ENCODE assay signal across 26 mouse cellular contexts in genomic region chr6:43167246-43167645, GRCm38 (mm10). TPM values are rescaled to one million over a fixed set of nuclear protein-coding genes. Genes with fewer than 3 reads are reported as not detected.
DNase-seq lines count a peak whose midpoint lies in the region; ATAC-seq and TF ChIP-seq lines count a peak whose summit lies in the region.
"Had no signal": no experiment of that assay in that cellular context is flagged by ENCODE, and none has a peak within 500 bp of the region (broad histone marks: within the 10 kb centered on the region; RNA-seq: fewer than 3 reads in every experiment).

No protein-coding gene starts in this region.

- no peak for DNase-seq in hindbrain, postnatal 0 days (ENCODE audit: low spot score)
- DNase-seq in hindbrain, embryonic 11.5 days (ENCODE audit: low spot score) = no peak
- DNase-seq in cerebellum, adult 11-12 months = peak; percentile 22
- peak; percentile 13 for DNase-seq in cerebellum, adult 9-10 months
- DNase-seq in cerebellum, postnatal 25 days = peak; percentile 60
- DNase-seq in forebrain, embryonic 14.5 days (ENCODE audit: low spot score) = no peak
- no peak for DNase-seq in layer of hippocampus, postnatal 36 days
- DNase-seq: adrenal gland, adult 2 months; adrenal gland, postnatal 36 days; gastrocnemius, adult 2 months; gastrocnemius, postnatal 25 days; heart, postnatal 10 days; heart, postnatal 4 days; kidney, adult 18-20 months had no signal

- no peak overlapping the region for H3K4me2 ChIP-seq in hindbrain, postnatal 0 days (ENCODE audit: low read depth, low read length)
- no peak overlapping the region for H3K4me2 ChIP-seq in hindbrain, embryonic 11.5 days (replicated peaks; ENCODE audit: low read depth, low read length)
- H3K4me2 ChIP-seq in forebrain, embryonic 14.5 days (ENCODE audit: low read length) = no peak overlapping the region
- no peak overlapping the region for H3K4me2 ChIP-seq in neural tube, embryonic 15.5 days
- H3K4me2 ChIP-seq: forebrain, embryonic 13.5 days; hindbrain, embryonic 13.5 days; intestine, embryonic 15.5 days; kidney, embryonic 15.5 days had no signal

- 90% methylated on average over 4 of the region's 4 CpGs for WGBS in hindbrain, postnatal 0 days
- 94% methylated on average over 4 of the region's 4 CpGs for WGBS in hindbrain, embryonic 11.5 days
- WGBS in forebrain, embryonic 14.5 days = 91% methylated on average over 4 of the region's 4 CpGs
- WGBS in neural tube, embryonic 15.5 days = 98% methylated on average over 4 of the region's 4 CpGs

- ATAC-seq in hindbrain, postnatal 0 days = 0 out of 2 replicates have a peak, but pooled peaks have one; percentile 29
- no peak for ATAC-seq in hindbrain, embryonic 11.5 days (ENCODE audit: low FRiP score)
- no peak for ATAC-seq in forebrain, embryonic 14.5 days
- no peak for ATAC-seq in neural tube, embryonic 15.5 days (ENCODE audit: low FRiP score)
- ATAC-seq: forebrain, embryonic 13.5 days; intestine, embryonic 15.5 days had no signal

- no peak overlapping the region for H3K27ac ChIP-seq in hindbrain, postnatal 0 days
- H3K27ac ChIP-seq in hindbrain, embryonic 11.5 days (ENCODE audit: low read depth, low read length) = no peak overlapping the region
- H3K27ac ChIP-seq in forebrain, embryonic 14.5 days (ENCODE audit: low read depth, low read length) = no peak overlapping the region
- no peak overlapping the region for H3K27ac ChIP-seq in neural tube, embryonic 15.5 days (replicated peaks)
- H3K27ac ChIP-seq: embryonic facial prominence, embryonic 10.5 days; forebrain, embryonic 13.5 days; gastrocnemius, adult 2 months; hindbrain, embryonic 13.5 days; intestine, embryonic 15.5 days; kidney, embryonic 15.5 days had no signal

- H3K9ac ChIP-seq in hindbrain, postnatal 0 days (replicated peaks; ENCODE audit: low read length) = no peak overlapping the region
- no peak overlapping the region for H3K9ac ChIP-seq in hindbrain, embryonic 11.5 days (ENCODE audit: low read depth, low read length)
- no peak overlapping the region for H3K9ac ChIP-seq in forebrain, embryonic 14.5 days (ENCODE audit: low read length)
- no peak overlapping the region for H3K9ac ChIP-seq in neural tube, embryonic 15.5 days (replicated peaks)
- H3K9ac ChIP-seq: forebrain, embryonic 13.5 days; hindbrain, embryonic 13.5 days; intestine, embryonic 15.5 days; kidney, embryonic 15.5 days had no signal

- H3K4me1 ChIP-seq in hindbrain, postnatal 0 days (ENCODE audit: insufficient read depth, low read length) = no peaks in the 10 kb centered on the region
- H3K4me1 ChIP-seq in hindbrain, embryonic 11.5 days (replicated peaks; ENCODE audit: control insufficient read depth, insufficient read depth, low read length) = no peaks in the 10 kb centered on the region
- no peaks in the 10 kb centered on the region for H3K4me1 ChIP-seq in forebrain, embryonic 14.5 days (ENCODE audit: control insufficient read depth, insufficient read depth, low read length)
- no peaks in the 10 kb centered on the region for H3K4me1 ChIP-seq in neural tube, embryonic 15.5 days
- H3K4me1 ChIP-seq: embryonic facial prominence, embryonic 10.5 days; forebrain, embryonic 13.5 days; hindbrain, embryonic 13.5 days; intestine, embryonic 15.5 days; kidney, embryonic 15.5 days had no signal

- H3K36me3 ChIP-seq in hindbrain, postnatal 0 days (ENCODE audit: insufficient read depth, low read length) = no peaks in the 10 kb centered on the region
- H3K36me3 ChIP-seq in hindbrain, embryonic 11.5 days (ENCODE audit: control insufficient read depth, insufficient read depth, low read length) = no peaks in the 10 kb centered on the region
- no peaks in the 10 kb centered on the region for H3K36me3 ChIP-seq in forebrain, embryonic 14.5 days (ENCODE audit: control insufficient read depth, insufficient read depth, low read length)
- H3K36me3 ChIP-seq in neural tube, embryonic 15.5 days = no peaks in the 10 kb centered on the region
- H3K36me3 ChIP-seq: embryonic facial prominence, embryonic 10.5 days; hindbrain, embryonic 13.5 days; intestine, embryonic 15.5 days; kidney, embryonic 15.5 days had no signal

- no peak for TF ChIP-seq CTCF in hindbrain, postnatal 0 days (IDR thresholded peaks at IDR 0.05; ENCODE audit: low read depth)

- H3K27me3 ChIP-seq in hindbrain, postnatal 0 days (ENCODE audit: insufficient read depth, low read length) = no peaks in the 10 kb centered on the region
- no peaks in the 10 kb centered on the region for H3K27me3 ChIP-seq in hindbrain, embryonic 11.5 days (ENCODE audit: control insufficient read depth, insufficient read depth, low read length)
- no peaks in the 10 kb centered on the region for H3K27me3 ChIP-seq in forebrain, embryonic 14.5 days (replicated peaks; ENCODE audit: control insufficient read depth, insufficient read depth, low read length)
- H3K27me3 ChIP-seq in neural tube, embryonic 15.5 days (replicated peaks) = no peaks in the 10 kb centered on the region
- H3K27me3 ChIP-seq: forebrain, embryonic 13.5 days; hindbrain, embryonic 13.5 days; intestine, embryonic 15.5 days; kidney, embryonic 15.5 days had no signal

- H3K4me3 ChIP-seq in hindbrain, postnatal 0 days (ENCODE audit: low read length) = no peak overlapping the region
- no peak overlapping the region for H3K4me3 ChIP-seq in hindbrain, embryonic 11.5 days (ENCODE audit: low read depth, low read length)
- no peak overlapping the region for H3K4me3 ChIP-seq in forebrain, embryonic 14.5 days (ENCODE audit: low read depth, low read length)
- H3K4me3 ChIP-seq in neural tube, embryonic 15.5 days (replicated peaks) = no peak overlapping the region
- H3K4me3 ChIP-seq: embryonic facial prominence, embryonic 10.5 days; forebrain, embryonic 13.5 days; gastrocnemius, adult 2 months; hindbrain, embryonic 13.5 days; intestine, embryonic 15.5 days; kidney, embryonic 15.5 days had no signal

- H3K9me3 ChIP-seq in hindbrain, postnatal 0 days (ENCODE audit: low read length) = no peaks in the 10 kb centered on the region
- no peaks in the 10 kb centered on the region for H3K9me3 ChIP-seq in hindbrain, embryonic 11.5 days (ENCODE audit: control insufficient read depth, low read length)
- no peaks in the 10 kb centered on the region for H3K9me3 ChIP-seq in forebrain, embryonic 14.5 days (replicated peaks; ENCODE audit: control insufficient read depth, low read length)
- H3K9me3 ChIP-seq in neural tube, embryonic 15.5 days (replicated peaks) = no peaks in the 10 kb centered on the region
- H3K9me3 ChIP-seq: embryonic facial prominence, embryonic 10.5 days; forebrain, embryonic 13.5 days; hindbrain, embryonic 13.5 days; intestine, embryonic 15.5 days; kidney, embryonic 15.5 days had no signal

RNA-seq across cellular contexts. Expression of gene Olfr437, which starts 4.2 kb away (rescaled TPM):
- total RNA-seq in hindbrain, postnatal 0 days (2014; rRNA removed) = not detected in 2 replicates
- not detected in 2 replicates for polyA plus RNA-seq in hindbrain, postnatal 0 days (2015; fragmentation: Nextera tagmentation; extraction: Ambion mirVana)
- polyA plus RNA-seq in hindbrain, embryonic 11.5 days (2014; fragmentation: Nextera tagmentation; extraction: Ambion mirVana) = not detected in 2 replicates
- not detected in 2 replicates for polyA plus RNA-seq in forebrain, embryonic 14.5 days (2014; fragmentation: Nextera tagmentation; extraction: Ambion mirVana)
- total RNA-seq in layer of hippocampus, postnatal 36 days (2021) = not detected
- not detected in 2 replicates for polyA plus RNA-seq in neural tube, embryonic 15.5 days (2015; fragmentation: Nextera tagmentation; extraction: Ambion mirVana)
- total RNA-seq: adrenal gland, adult 2 months; adrenal gland, postnatal 36 days; ES-E14; gastrocnemius, adult 2 months; gastrocnemius, postnatal 25 days; granulocyte monocyte progenitor cell, adult 5-6 weeks; heart, postnatal 10 days; heart, postnatal 4 days had no signal
- polyA plus RNA-seq: adrenal gland, adult 2 months; brain, embryonic 14.5 days; cortical plate, adult 2 months; embryonic facial prominence, embryonic 10.5 days; embryonic facial prominence, embryonic 14.5 days; forebrain, embryonic 13.5 days; heart, embryonic 14.5 days; hindbrain, embryonic 13.5 days; intestine, embryonic 15.5 days; kidney, embryonic 15.5 days had no signal

RNA-seq across cellular contexts. Expression of gene Olfr13, which starts 4.7 kb away (rescaled TPM):
- 0.05 TPM in 1 of 2 replicates, not detected in the other for total RNA-seq in hindbrain, postnatal 0 days (2014; rRNA removed)
- not detected in 2 replicates for polyA plus RNA-seq in hindbrain, postnatal 0 days (2015; fragmentation: Nextera tagmentation; extraction: Ambion mirVana)
- polyA plus RNA-seq in hindbrain, embryonic 11.5 days (2014; fragmentation: Nextera tagmentation; extraction: Ambion mirVana) = not detected in 2 replicates
- polyA plus RNA-seq in forebrain, embryonic 14.5 days (2014; fragmentation: Nextera tagmentation; extraction: Ambion mirVana) = not detected in 2 replicates
- total RNA-seq in layer of hippocampus, postnatal 36 days (2021) = not detected
- polyA plus RNA-seq in neural tube, embryonic 15.5 days (2015; fragmentation: Nextera tagmentation; extraction: Ambion mirVana) = not detected in 2 replicates
- total RNA-seq: adrenal gland, adult 2 months; adrenal gland, postnatal 36 days; ES-E14; gastrocnemius, adult 2 months; gastrocnemius, postnatal 25 days; granulocyte monocyte progenitor cell, adult 5-6 weeks; heart, postnatal 10 days; heart, postnatal 4 days had no signal
- polyA plus RNA-seq: adrenal gland, adult 2 months; brain, embryonic 14.5 days; cortical plate, adult 2 months; embryonic facial prominence, embryonic 10.5 days; embryonic facial prominence, embryonic 14.5 days; forebrain, embryonic 13.5 days; heart, embryonic 14.5 days; hindbrain, embryonic 13.5 days; intestine, embryonic 15.5 days; kidney, embryonic 15.5 days had no signal

RNA-seq across cellular contexts. Expression of gene Olfr237-ps1, which starts 20.9 kb away (rescaled TPM):
- not detected in 2 replicates for total RNA-seq in hindbrain, postnatal 0 days (2014; rRNA removed)
- not detected in 2 replicates for polyA plus RNA-seq in hindbrain, postnatal 0 days (2015; fragmentation: Nextera tagmentation; extraction: Ambion mirVana)
- polyA plus RNA-seq in hindbrain, embryonic 11.5 days (2014; fragmentation: Nextera tagmentation; extraction: Ambion mirVana) = not detected in 2 replicates
- not detected in 2 replicates for polyA plus RNA-seq in forebrain, embryonic 14.5 days (2014; fragmentation: Nextera tagmentation; extraction: Ambion mirVana)
- total RNA-seq in layer of hippocampus, postnatal 36 days (2021) = not detected
- polyA plus RNA-seq in neural tube, embryonic 15.5 days (2015; fragmentation: Nextera tagmentation; extraction: Ambion mirVana) = not detected in 2 replicates
- total RNA-seq: adrenal gland, adult 2 months; adrenal gland, postnatal 36 days; ES-E14; gastrocnemius, adult 2 months; gastrocnemius, postnatal 25 days; granulocyte monocyte progenitor cell, adult 5-6 weeks; heart, postnatal 10 days; heart, postnatal 4 days had no signal
- polyA plus RNA-seq: adrenal gland, adult 2 months; brain, embryonic 14.5 days; cortical plate, adult 2 months; embryonic facial prominence, embryonic 10.5 days; embryonic facial prominence, embryonic 14.5 days; forebrain, embryonic 13.5 days; heart, embryonic 14.5 days; hindbrain, embryonic 13.5 days; intestine, embryonic 15.5 days; kidney, embryonic 15.5 days had no signal

RNA-seq across cellular contexts. Expression of gene Olfr435, which starts 29.7 kb away (rescaled TPM):
- total RNA-seq in hindbrain, postnatal 0 days (2014; rRNA removed) = not detected in 2 replicates
- polyA plus RNA-seq in hindbrain, postnatal 0 days (2015; fragmentation: Nextera tagmentation; extraction: Ambion mirVana) = not detected in 2 replicates
- polyA plus RNA-seq in hindbrain, embryonic 11.5 days (2014; fragmentation: Nextera tagmentation; extraction: Ambion mirVana) = not detected in 2 replicates
- not detected in 2 replicates for polyA plus RNA-seq in forebrain, embryonic 14.5 days (2014; fragmentation: Nextera tagmentation; extraction: Ambion mirVana)
- not detected for total RNA-seq in layer of hippocampus, postnatal 36 days (2021)
- not detected in 2 replicates for polyA plus RNA-seq in neural tube, embryonic 15.5 days (2015; fragmentation: Nextera tagmentation; extraction: Ambion mirVana)
- total RNA-seq: adrenal gland, adult 2 months; adrenal gland, postnatal 36 days; ES-E14; gastrocnemius, adult 2 months; gastrocnemius, postnatal 25 days; granulocyte monocyte progenitor cell, adult 5-6 weeks; heart, postnatal 10 days; heart, postnatal 4 days had no signal
- polyA plus RNA-seq: adrenal gland, adult 2 months; brain, embryonic 14.5 days; cortical plate, adult 2 months; embryonic facial prominence, embryonic 10.5 days; embryonic facial prominence, embryonic 14.5 days; forebrain, embryonic 13.5 days; heart, embryonic 14.5 days; hindbrain, embryonic 13.5 days; intestine, embryonic 15.5 days; kidney, embryonic 15.5 days had no signal

RNA-seq across cellular contexts. Expression of gene Olfr434, which starts 45.6 kb away (rescaled TPM):
- not detected in 2 replicates for total RNA-seq in hindbrain, postnatal 0 days (2014; rRNA removed)
- polyA plus RNA-seq in hindbrain, postnatal 0 days (2015; fragmentation: Nextera tagmentation; extraction: Ambion mirVana) = not detected in 2 replicates
- not detected in 2 replicates for polyA plus RNA-seq in hindbrain, embryonic 11.5 days (2014; fragmentation: Nextera tagmentation; extraction: Ambion mirVana)
- not detected in 2 replicates for polyA plus RNA-seq in forebrain, embryonic 14.5 days (2014; fragmentation: Nextera tagmentation; extraction: Ambion mirVana)
- total RNA-seq in layer of hippocampus, postnatal 36 days (2021) = not detected
- polyA plus RNA-seq in neural tube, embryonic 15.5 days (2015; fragmentation: Nextera tagmentation; extraction: Ambion mirVana) = not detected in 2 replicates
- total RNA-seq: adrenal gland, adult 2 months; adrenal gland, postnatal 36 days; ES-E14; gastrocnemius, adult 2 months; gastrocnemius, postnatal 25 days; granulocyte monocyte progenitor cell, adult 5-6 weeks; heart, postnatal 10 days; heart, postnatal 4 days had no signal
- polyA plus RNA-seq: adrenal gland, adult 2 months; brain, embryonic 14.5 days; cortical plate, adult 2 months; embryonic facial prominence, embryonic 10.5 days; embryonic facial prominence, embryonic 14.5 days; forebrain, embryonic 13.5 days; heart, embryonic 14.5 days; hindbrain, embryonic 13.5 days; intestine, embryonic 15.5 days; kidney, embryonic 15.5 days had no signal

Comparison
In these comparisons a context has a peak if more than half of its experiments do, and no peak if none do; other contexts are left out.
1. DNase-seq: peak in cerebellum, adult 11-12 months (single experiment), cerebellum, adult 9-10 months (single experiment) and cerebellum, postnatal 25 days (2 of 2); none in hindbrain, postnatal 0 days (single experiment), hindbrain, embryonic 11.5 days (single experiment), forebrain, embryonic 14.5 days (single experiment) and layer of hippocampus, postnatal 36 days (0 of 2).